Mouse (Mus musculus) adrenal gland, postnatal 4 days (tissue): ENCODE results near the gene Adamtsl3. TPM values are rescaled to one million over a fixed set of nuclear protein-coding genes. Genes with fewer than 3 reads are reported as not detected.

Source experiments
- DNase-seq, 2 experiments: peaks; one replicate each; pipeline ENCODE4 v3.0.0; 2021 to 2022; ENCODE audit warnings: low spot score in 2 of 2, mixed read lengths in 2 of 2
- long read RNA-seq, 2 experiments: library from polyadenylated mRNA; stranded (forward); transcript quantifications; one replicate each; pipeline ENCODE4 v2.0.0; 2021
- total RNA-seq, 2 experiments: library from RNA; stranded (reverse); gene quantifications; 2 replicates each; pipeline ENCODE4 v1.2.3; 2021

The Adamtsl3 gene
- 1 to 10 TPM; 3.3 to 3.5 TPM for total RNA-seq
- long read RNA-seq, experiment 1: 0 reads
- long read RNA-seq, experiment 2: 0 reads

DNA sequence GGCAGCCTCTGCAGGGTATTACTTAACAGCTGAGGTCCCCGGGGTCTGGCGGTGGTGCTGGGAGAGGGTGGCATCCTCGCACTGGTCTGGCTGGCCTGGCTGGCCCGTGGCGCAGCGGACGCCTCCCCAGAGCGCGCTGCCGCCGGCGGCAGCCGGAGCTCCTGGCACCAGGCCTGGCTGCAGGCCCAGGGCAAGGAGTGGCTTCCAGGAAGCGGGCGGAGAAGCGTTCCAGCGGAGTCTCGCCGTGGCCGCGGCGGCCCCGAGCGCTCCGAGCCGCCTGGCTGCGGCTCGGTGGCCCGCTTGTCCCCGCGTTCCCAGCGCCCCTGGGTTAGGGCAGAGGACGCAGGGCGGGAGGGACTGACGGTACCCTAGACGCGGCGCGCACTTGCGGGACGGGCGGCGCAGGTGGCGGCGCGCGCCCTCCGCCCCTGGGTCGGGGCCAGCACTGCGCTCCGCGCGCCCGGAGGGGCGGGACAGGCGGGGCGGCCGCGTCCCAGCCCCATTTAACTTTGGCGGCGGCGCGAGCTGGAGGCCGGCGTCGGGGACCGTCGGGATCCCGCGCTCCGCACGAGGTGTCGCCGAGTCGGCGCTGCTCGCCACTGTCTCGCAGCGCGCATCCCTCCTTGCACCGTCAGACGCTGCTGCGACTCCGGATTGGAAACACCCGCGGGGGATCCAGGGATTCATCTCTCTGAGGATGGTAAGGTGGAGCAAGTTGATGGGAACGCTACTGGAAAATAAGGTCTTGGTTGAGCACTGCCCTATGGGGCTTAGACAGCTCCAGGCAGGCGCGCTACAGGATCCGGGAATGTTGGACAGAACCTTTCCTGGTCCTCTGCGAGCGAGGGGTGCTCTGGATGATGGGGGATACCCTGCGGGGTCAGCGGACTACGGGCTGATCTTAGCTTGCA lies at the start of gene Adamtsl3:
Gene Adamtsl3 (plus strand): TSS at position 484 of the 911 bp plus-strand sequence.
- DNase-seq: no peak

DNA sequence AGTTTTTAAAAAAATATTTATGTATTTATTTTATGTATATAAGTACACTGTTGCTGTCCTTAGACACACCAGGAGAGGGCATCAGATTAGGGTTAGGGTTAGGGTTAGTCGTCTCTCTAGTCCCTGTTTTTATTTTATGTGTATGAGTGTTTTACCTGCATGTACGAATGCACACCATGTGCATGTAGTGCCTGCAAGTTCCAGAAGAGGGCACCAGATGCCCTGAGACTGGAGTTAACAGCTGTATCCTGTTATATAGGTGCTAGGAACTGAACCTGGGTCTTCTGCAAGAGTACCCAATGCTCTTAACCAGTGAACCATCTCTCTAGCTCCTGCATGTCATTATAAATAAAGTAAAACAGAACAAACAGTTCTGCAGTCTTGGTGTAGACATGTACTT lies 48.3 kb upstream of the Adamtsl3 start:
- no peak for DNase-seq

- no peak for DNase-seq
Measured at GRCm38 (mm10) chr7:82293441-82293840, 42.1 kb upstream of the Adamtsl3 start.

DNA sequence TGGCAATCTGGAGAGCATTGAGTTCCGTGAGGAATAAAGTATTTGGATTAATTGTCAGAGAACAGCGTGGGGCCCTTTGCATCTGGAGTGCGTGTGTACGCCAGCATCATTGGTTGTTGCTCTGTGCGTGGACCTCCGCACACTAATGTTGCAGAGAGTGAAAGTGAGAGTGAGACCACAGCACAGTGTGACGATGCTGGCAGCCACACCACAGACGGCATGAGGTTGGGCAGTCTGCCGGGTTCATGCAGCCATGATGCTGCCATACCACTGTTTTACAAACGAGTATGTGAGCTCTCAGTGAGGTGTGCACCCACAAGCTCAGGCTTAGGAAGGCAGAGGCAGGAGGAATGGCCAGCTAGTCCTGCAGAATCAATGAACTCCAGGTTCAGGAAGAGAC lies 41.4 kb upstream of the Adamtsl3 start:
- DNase-seq: no peak

DNA sequence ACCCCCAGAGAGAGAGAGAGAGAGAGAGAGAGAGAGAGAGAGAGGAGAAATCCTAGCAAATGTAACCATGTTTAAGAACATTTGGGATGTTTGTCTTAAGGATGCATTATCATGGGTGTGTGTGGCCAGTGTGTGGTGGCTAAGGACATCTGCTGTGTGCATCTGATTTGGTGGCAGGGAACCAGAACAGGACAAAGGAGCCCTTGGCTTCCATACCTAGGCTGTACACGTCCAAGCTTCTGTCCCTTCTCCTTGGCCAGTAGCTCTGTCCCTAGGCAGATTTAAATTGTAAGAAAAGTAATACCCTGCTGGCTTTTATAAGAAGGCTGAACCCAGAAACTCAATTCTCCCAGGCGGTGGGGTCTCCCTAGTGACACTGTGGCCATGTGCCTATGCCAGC lies 40.9 kb upstream of the Adamtsl3 start:
- no peak for DNase-seq

DNA sequence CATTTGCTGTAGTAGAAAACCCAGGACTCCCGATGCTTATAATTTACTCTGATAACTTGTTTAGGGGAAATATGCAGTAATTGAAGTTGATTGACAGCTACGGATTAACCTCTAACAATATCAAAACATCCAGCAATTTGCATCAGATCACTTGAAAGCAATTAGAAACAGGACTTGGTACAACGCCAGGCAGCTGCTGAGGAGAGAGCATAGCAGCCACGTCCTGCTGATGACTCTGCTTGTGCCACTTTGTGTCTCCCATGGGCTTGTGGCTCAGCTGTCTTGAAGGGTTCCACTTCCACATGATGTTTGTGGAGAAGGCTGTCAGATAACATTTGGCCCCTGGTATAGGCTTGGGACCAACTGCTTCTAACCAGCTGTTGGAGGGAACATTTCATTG lies 27.1 kb upstream of the Adamtsl3 start:
- DNase-seq: no peak

GRCm38 (mm10) chr7:82318515-82318914 lies 17.0 kb upstream of the Adamtsl3 start:
- DNase-seq: no peak

- DNase-seq: no peak
Measured at GRCm38 (mm10) chr7:82326616-82327015, 8.9 kb upstream of the Adamtsl3 start.

DNA sequence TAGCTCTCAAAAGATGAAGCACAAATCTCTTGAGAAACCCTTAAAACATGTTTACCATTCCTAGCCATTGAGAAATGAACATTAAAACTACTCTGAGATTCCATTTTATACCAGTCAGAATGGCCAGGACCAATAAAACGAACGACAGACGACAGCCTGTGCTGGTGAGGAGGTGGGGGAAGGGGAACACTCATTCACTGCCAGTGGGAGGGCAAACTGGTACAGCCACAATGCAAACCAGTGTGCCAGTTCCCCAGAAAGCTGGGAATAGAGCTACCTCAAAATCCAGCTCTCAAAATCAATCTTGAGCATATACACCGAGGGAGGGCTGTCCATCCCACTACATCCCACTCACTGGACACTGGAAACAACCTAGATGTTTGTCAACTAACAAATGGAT lies 8.3 kb upstream of the Adamtsl3 start:
- no peak for DNase-seq

- no peak for DNase-seq
Measured at GRCm38 (mm10) chr7:82327881-82328280, 7.6 kb upstream of the Adamtsl3 start.

DNA sequence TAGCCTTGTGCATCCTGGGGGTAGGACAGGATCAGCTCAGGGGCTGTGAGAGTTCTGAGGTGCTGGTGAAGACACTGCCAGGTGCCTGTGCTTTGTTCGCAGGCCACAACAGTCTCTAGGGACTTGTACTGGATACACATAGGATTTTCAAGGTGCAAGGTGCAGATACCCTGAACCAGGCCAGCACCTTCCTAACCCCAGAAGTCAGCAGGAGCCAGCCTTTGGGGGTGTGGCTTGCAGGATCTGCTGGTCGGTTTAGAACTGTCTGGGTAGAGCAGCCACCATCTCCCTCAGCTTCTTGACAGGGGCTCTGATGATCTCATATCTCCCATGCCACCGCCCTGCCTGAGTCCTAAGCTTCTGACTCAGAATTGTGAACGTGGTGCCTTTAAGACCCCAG lies 5.7 kb upstream of the Adamtsl3 start:
- no peak for DNase-seq

GRCm38 (mm10) chr7:82330860-82331259 lies 4.6 kb upstream of the Adamtsl3 start:
- DNase-seq: no peak

- no peak for DNase-seq
Measured at GRCm38 (mm10) chr7:82334000-82334399, 1.5 kb upstream of the Adamtsl3 start.

DNA sequence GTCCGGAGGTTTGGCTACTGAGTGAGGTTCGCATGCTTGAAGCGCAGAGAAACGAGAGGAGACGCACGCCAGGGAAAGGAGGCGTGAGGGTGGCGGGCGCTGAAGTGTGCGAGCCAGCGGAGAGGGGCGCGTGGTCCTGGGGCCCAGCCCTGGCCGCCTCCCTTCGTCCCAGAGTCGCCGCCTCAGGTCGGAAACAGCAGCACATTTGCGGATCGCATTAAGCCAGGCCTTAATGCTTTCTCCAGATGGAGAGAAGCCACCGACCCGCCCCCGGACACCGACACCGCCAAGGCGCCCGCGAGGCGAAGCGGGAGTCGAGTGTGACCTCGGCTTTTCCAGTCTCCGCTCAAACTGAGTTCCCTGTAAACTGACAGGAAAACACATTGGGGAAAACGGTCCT lies 638 bp downstream of the Adamtsl3 start:
- DNase-seq: no peak

GRCm38 (mm10) chr7:82338121-82338520 lies 2.6 kb downstream of the Adamtsl3 start:
- DNase-seq: no peak

DNA sequence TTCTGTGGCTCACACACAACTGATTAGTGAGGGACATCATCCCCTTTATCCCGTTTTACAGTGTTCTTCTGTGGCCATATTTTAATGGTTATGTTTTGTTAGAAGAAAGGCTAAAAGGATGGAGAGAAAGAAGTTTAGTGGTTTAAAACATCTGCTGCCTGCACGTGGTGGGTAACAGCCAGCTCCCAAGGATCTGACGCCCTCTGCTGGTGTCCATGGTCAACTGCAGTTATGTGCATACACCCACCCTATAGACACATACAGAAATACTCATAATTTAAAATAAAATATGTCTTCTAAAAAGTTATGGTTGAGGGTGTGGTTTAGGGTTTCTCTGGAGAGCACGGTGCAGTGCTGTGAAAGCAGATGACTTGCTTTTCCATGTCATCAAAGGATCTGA lies 3.0 kb downstream of the Adamtsl3 start:
- DNase-seq: no peak

- DNase-seq: no peak
Measured at GRCm38 (mm10) chr7:82339214-82339613, 3.7 kb downstream of the Adamtsl3 start.

GRCm38 (mm10) chr7:82341476-82341875 lies 6.0 kb downstream of the Adamtsl3 start:
- DNase-seq: no peak

- DNase-seq: no peak
Measured at GRCm38 (mm10) chr7:82346706-82347105, 11.2 kb downstream of the Adamtsl3 start.

- no peak for DNase-seq
Measured at GRCm38 (mm10) chr7:82349796-82350195, 14.3 kb downstream of the Adamtsl3 start.

DNA sequence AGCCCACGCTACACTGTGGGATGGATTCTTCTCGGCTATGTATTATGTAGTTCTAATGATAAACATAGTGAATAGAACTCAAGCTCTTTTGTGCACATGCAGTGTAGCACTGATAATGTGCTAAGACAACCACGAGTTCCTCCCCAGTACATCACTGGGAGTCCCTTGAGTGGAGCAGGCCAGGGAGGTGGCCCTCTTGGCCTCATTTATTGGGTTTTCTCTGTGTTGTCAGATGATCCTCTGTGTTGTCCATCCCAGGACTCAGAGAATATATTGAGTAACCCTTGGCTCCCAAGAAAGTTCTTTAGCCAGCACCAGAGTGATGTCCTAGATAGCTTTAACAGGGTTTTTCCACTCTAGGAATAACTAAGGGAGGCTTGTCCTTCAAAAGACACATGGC lies 14.9 kb downstream of the Adamtsl3 start:
- no peak for DNase-seq

DNA sequence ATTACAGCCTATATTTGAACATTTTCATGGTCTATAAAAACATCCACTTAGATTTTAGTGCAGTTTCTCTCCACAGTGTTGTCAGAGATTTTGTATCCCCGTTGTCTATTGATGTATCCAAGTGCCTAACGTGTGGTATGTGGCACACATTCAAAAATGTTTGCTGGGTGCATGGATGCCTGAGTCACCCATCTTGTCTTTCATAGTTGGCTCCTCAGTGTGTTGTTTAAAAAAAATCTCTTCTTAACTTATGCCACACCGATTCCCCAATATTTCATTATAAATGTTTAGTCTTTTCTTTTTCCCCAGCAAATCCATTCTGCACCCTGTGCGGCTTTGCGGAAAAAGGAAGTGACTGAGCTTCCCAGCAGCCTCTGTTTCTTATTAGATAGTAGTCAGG lies 23.7 kb downstream of the Adamtsl3 start:
- DNase-seq: no peak

DNA sequence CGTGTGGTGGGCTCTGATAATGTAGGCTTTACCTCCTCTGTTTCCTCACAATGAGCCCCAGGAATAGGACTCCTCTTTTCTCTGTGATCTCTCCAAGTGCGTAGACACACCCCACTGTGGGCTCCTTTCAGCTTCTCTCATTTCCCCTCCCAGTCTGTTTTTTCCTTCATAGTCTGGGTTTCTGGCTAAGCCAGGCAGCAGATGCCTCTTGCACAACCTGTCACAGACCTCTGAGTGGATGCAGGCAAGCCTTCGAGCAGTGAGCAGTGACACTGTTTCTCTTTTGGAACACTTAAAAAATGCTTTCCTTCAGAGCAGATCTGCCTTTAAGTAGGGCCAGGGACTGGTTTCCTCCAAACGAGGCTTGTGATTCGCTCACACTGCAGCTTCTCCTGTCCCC lies 24.2 kb downstream of the Adamtsl3 start:
- no peak for DNase-seq
